Mouse (Mus musculus) myocyte (in vitro differentiated cells): ENCODE measurements around the gene Def8. TPM values are rescaled to one million over a fixed set of nuclear protein-coding genes. Genes with fewer than 3 reads are reported as not detected.
"Not testable (repeated sequence)": the region's sequence is repeated elsewhere in the genome, so short reads cannot be mapped to it uniquely, and the experiment has no call there.

Experiments
- H3K27me3 ChIP-seq: one replicate; pipeline ENCODE4 v1.6.1; 2011; ENCODE audit not compliant: control insufficient read depth, insufficient read depth, insufficient read length
- H3K36me3 ChIP-seq: one replicate; pipeline ENCODE4 v1.6.1; 2011; ENCODE audit not compliant: control insufficient read depth, insufficient read depth
- H3K4me2 ChIP-seq: one replicate; pipeline ENCODE4 v1.6.1; 2011; ENCODE audit warnings: low read depth, control low read depth
- H3K4me3 ChIP-seq: one replicate; pipeline ENCODE4 v1.5.1; 2011; ENCODE audit warnings: mild to moderate bottlenecking, control low read depth, moderate library complexity
- H3K79me2 ChIP-seq: one replicate; pipeline ENCODE4 v1.6.1; 2011; ENCODE audit not compliant: control insufficient read depth, insufficient read depth
- H3ac ChIP-seq: one replicate; pipeline ENCODE4 v1.6.1; 2011; ENCODE audit not compliant: control insufficient read depth, insufficient read length
- CEBPB ChIP-seq: IDR thresholded peaks from 2 replicates; pipeline ENCODE4 v1.6.1; 2011; ENCODE audit warnings: mild to moderate bottlenecking, moderate library complexity; ENCODE audit not compliant: poor library complexity, insufficient read depth, severe bottlenecking
- E2F4 ChIP-seq: IDR thresholded peaks from one replicate; pipeline ENCODE4 v1.6.1; 2011; ENCODE audit warnings: mild to moderate bottlenecking, control low read depth, moderate library complexity; ENCODE audit not compliant: insufficient read depth
- MAX ChIP-seq: IDR thresholded peaks from one replicate; pipeline ENCODE4 v1.6.1; 2011; ENCODE audit warnings: low read depth, mild to moderate bottlenecking, control low read depth
- MYOD1 ChIP-seq, 3 experiments: IDR thresholded peaks; one replicate each; pipeline ENCODE4 v1.6.1; 2011; ENCODE audit warnings: control low read depth in 2 of 3, low read depth in 2 of 3, mild to moderate bottlenecking in 2 of 3, moderate library complexity in 1 of 3; ENCODE audit not compliant: insufficient read length in 2 of 3, control insufficient read depth in 1 of 3
- MYOG ChIP-seq, 3 experiments: IDR thresholded peaks; one replicate each; pipeline ENCODE4 v1.6.1; 2011; ENCODE audit warnings: control low read depth in 2 of 3, low read depth in 2 of 3, mild to moderate bottlenecking in 2 of 3; ENCODE audit not compliant: insufficient read length in 2 of 3, control insufficient read depth in 1 of 3, insufficient read depth in 1 of 3
- POLR2A ChIP-seq: IDR thresholded peaks from one replicate; pipeline ENCODE4 v1.6.1; 2011; ENCODE audit warnings: low read depth, mild to moderate bottlenecking, control low read depth, moderate library complexity; ENCODE audit not compliant: insufficient read length
- POLR2AphosphoS2 ChIP-seq: IDR thresholded peaks from one replicate; pipeline ENCODE4 v1.6.1; 2011; ENCODE audit warnings: low read depth, control low read depth; ENCODE audit not compliant: insufficient read length
- REST ChIP-seq: IDR thresholded peaks from one replicate; pipeline ENCODE4 v1.6.1; 2011; ENCODE audit warnings: mild to moderate bottlenecking, control low read depth, moderate library complexity; ENCODE audit not compliant: insufficient read depth, insufficient read length
- SRF ChIP-seq: IDR thresholded peaks from one replicate; pipeline ENCODE4 v1.6.1; 2011; ENCODE audit warnings: low read depth; ENCODE audit not compliant: control insufficient read depth, insufficient read length
- TCF12 ChIP-seq: IDR thresholded peaks from one replicate; pipeline ENCODE4 v1.6.1; 2011; ENCODE audit warnings: mild to moderate bottlenecking, control low read depth; ENCODE audit not compliant: poor library complexity, insufficient read depth, severe bottlenecking
- TCF3 ChIP-seq: IDR thresholded peaks from one replicate; pipeline ENCODE4 v1.6.1; 2011; ENCODE audit warnings: low read depth, control low read depth; ENCODE audit not compliant: insufficient read length
- USF1 ChIP-seq: IDR thresholded peaks from one replicate; pipeline ENCODE4 v1.6.1; 2011; ENCODE audit warnings: low read depth, mild to moderate bottlenecking, control low read depth, moderate library complexity
- polyA plus RNA-seq: library from polyadenylated mRNA; unstranded; fragments of >200 nt; fragmentation: generic; extraction: Trizol; gene quantifications from one replicate; pipeline ENCODE4 v1.2.1, GENCODE M21; 2012; ENCODE audit warnings: missing spikeins

The Def8 gene
- polyA plus RNA-seq, 1 experiment = 19.6 TPM

GRCm38 (mm10) chr8:123446799-123447198 is 23.5 kb downstream of the Def8 start:
- H3K4me3 ChIP-seq = no peak overlapping the region
- no peak overlapping the region for H3K4me2 ChIP-seq
- TF ChIP-seq TCF3 (no peak), CEBPB (no peak), POLR2AphosphoS2 (no peak), MYOD1 (IDR thresholded peaks at IDR 0.05; ENCODE audit: control insufficient read depth in 1 of 3, insufficient read length in 2 of 3, low read depth in 2 of 3) (no peak), REST (no peak), MAX (no peak), TCF12 (no peak), MYOG (IDR thresholded peaks at IDR 0.05; ENCODE audit: control insufficient read depth in 1 of 3, insufficient read depth in 1 of 3, insufficient read length in 2 of 3, low read depth in 2 of 3) (no peak), USF1 (no peak), POLR2A (no peak), SRF (no peak), E2F4 (no peak)
- no peaks in the 10 kb centered on the region for H3K79me2 ChIP-seq
- no peaks in the 10 kb centered on the region for H3K27me3 ChIP-seq
- no peaks in the 10 kb centered on the region for H3K36me3 ChIP-seq
- H3ac ChIP-seq = no peak overlapping the region

- Histone ChIP-seq H3K4me2 (no peak overlapping the region), H3ac (no peak overlapping the region), H3K79me2 (no peaks in the 10 kb centered on the region), H3K27me3 (no peaks in the 10 kb centered on the region), H3K36me3 (peaks cover 6% of the 10 kb centered on the region), H3K4me3 (no peak overlapping the region)
- TF ChIP-seq CEBPB = no peak
- no peak for TF ChIP-seq POLR2A
- no peak for TF ChIP-seq MYOD1 (IDR thresholded peaks at IDR 0.05; ENCODE audit: control insufficient read depth in 1 of 3, insufficient read length in 2 of 3, low read depth in 2 of 3)
- TF ChIP-seq MAX = no peak
- TF ChIP-seq SRF = no peak
- no peak for TF ChIP-seq MYOG (IDR thresholded peaks at IDR 0.05; ENCODE audit: control insufficient read depth in 1 of 3, insufficient read depth in 1 of 3, insufficient read length in 2 of 3, low read depth in 2 of 3)
- no peak for TF ChIP-seq REST
- no peak for TF ChIP-seq E2F4
- no peak for TF ChIP-seq POLR2AphosphoS2
- TF ChIP-seq USF1 = no peak
- TF ChIP-seq TCF12 = no peak
- no peak for TF ChIP-seq TCF3
These were observed 27.5 kb downstream of the Def8 start for GRCm38 (mm10) chr8:123450783-123451182.

DNA sequence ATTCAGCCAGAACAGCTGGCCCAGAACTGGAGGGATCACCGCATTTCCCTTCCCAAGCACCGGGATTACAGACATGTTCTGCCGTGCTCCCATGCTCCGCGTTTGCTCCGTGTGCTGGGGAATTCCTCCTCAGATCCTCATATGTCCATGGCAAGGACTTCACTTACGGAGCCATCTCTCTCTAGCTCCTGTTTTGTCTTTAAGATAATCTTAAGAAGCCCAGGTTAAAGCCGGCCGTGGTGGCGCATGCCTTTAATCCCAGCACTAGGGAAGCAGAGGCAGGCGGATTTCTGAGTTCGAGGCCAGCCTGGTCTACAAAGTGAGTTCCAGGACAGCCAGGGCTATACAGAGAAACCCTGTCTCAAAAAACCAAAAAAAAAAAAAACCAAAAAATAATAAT is 28.4 kb downstream of the Def8 start:
- H3K4me2 ChIP-seq = not testable (repeated sequence)

GRCm38 (mm10) chr8:123452149-123452548 is 28.8 kb downstream of the Def8 start:
- no peak overlapping the region for H3ac ChIP-seq
- peaks cover 6% of the 10 kb centered on the region for H3K36me3 ChIP-seq
- no peak overlapping the region for H3K4me2 ChIP-seq
- no peaks in the 10 kb centered on the region for H3K79me2 ChIP-seq
- H3K4me3 ChIP-seq = no peak overlapping the region
- H3K27me3 ChIP-seq = no peaks in the 10 kb centered on the region
- no peak for TF ChIP-seq CEBPB
- no peak for TF ChIP-seq MYOD1 (IDR thresholded peaks at IDR 0.05; ENCODE audit: control insufficient read depth in 1 of 3, insufficient read length in 2 of 3, low read depth in 2 of 3)
- TF ChIP-seq TCF3 = no peak
- TF ChIP-seq POLR2AphosphoS2 = no peak
- TF ChIP-seq USF1 = no peak
- TF ChIP-seq TCF12 = no peak
- TF ChIP-seq MAX = no peak
- no peak for TF ChIP-seq E2F4
- TF ChIP-seq MYOG (IDR thresholded peaks at IDR 0.05; ENCODE audit: control insufficient read depth in 1 of 3, insufficient read depth in 1 of 3, insufficient read length in 2 of 3, low read depth in 2 of 3) = no peak
- no peak for TF ChIP-seq REST
- no peak for TF ChIP-seq SRF
- no peak for TF ChIP-seq POLR2A

More for the DNA sequence above, 28.4 kb downstream of the Def8 start:
- H3K27me3 ChIP-seq, H3K4me3 ChIP-seq, H3K36me3 ChIP-seq, H3ac ChIP-seq, H3K79me2 ChIP-seq: not testable (repeated sequence)

DNA sequence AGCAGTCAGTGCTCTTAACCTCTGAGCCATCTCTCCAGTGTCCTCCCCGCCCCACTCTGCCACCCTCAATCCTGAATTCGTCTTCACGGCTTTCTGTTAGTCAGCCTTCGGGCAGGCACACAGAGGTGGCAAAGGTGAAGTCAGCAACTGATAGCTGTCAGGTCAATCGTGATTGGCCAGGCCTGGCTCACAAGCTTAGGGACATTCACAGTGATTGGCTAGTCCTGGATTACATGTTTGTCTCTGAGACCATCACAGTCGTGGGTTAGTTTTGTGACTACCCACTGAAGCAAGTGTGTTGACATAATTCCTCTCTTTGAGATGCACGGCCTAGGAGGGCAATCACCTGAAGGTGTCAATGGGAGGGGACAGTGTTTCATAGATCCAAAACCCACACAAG is 30.0 kb downstream of the Def8 start:
- H3K79me2 ChIP-seq = no peaks in the 10 kb centered on the region
- peaks cover 6% of the 10 kb centered on the region for H3K36me3 ChIP-seq

More for the DNA sequence above, 30.0 kb downstream of the Def8 start:
- Histone ChIP-seq H3ac (no peak overlapping the region), H3K4me3 (no peak overlapping the region), H3K4me2 (no peak overlapping the region), H3K27me3 (no peaks in the 10 kb centered on the region)
- TF ChIP-seq SRF (no peak), MYOG (IDR thresholded peaks at IDR 0.05; ENCODE audit: control insufficient read depth in 1 of 3, insufficient read depth in 1 of 3, insufficient read length in 2 of 3, low read depth in 2 of 3) (no peak), E2F4 (no peak), MYOD1 (IDR thresholded peaks at IDR 0.05; ENCODE audit: control insufficient read depth in 1 of 3, insufficient read length in 2 of 3, low read depth in 2 of 3) (no peak), POLR2AphosphoS2 (no peak), POLR2A (no peak), CEBPB (no peak), REST (no peak), TCF12 (no peak), TCF3 (no peak), USF1 (no peak), MAX (no peak)
